Mouse (Mus musculus) G1E-ER4 (cell line): Measurements from ENCODE around the gene Pbld1. TPM values are rescaled to one million over a fixed set of nuclear protein-coding genes. Genes with fewer than 3 reads are reported as not detected.

Experiments used
- GATA1 ChIP-seq: IDR thresholded peaks from one replicate; pipeline ENCODE4 v1.8.0; 2012; ENCODE audit warnings: low read length, inconsistent platforms
- polyA plus RNA-seq: library from polyadenylated mRNA; stranded (reverse); fragments of >175 nt; gene quantifications from 2 replicates; pipeline ENCODE4 v1.2.3, GENCODE M21; 2012

The Pbld1 gene
- polyA plus RNA-seq, 1 experiment: not detected

DNA sequence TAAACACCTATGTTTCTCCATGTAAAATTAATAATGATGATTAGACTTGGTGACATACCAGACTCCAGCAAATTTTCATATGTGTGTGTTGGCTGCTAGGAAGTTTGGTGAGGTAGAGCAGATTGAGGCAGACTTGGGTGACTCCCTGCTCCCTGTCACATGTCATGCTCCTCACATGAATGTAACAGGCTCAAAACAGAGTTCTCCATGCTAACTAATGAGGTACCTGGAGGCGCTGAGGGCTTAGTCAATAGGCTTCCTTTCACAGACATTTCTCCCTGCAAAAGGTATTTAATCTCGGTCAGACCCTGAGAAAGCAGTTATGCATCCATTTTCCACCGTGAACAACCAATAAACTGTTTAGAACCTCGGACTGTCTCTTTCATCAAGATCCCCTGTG, 31.6 kb upstream of the Pbld1 start:
- no peak for TF ChIP-seq GATA1

DNA sequence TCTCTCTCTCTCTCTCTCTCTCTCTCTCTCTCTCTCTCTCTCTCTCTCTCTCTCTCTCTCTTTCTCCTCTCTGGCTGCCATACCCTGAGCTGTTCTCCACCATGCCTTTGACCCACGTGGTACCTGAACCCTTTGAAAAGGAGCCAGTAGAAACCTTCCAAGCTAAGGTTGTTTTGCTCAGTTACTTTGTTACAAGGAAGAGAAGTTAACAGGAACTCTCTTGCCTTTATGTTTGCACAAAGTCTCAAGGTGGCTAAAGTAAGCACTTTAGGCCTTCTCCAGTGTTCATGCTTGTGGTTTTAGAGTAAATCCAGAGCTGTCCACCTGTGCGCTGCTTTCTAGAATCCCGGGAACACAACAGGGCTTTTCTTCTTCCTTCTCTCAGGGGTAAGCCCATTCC, 27.7 kb upstream of the Pbld1 start:
- no peak for TF ChIP-seq GATA1

DNA sequence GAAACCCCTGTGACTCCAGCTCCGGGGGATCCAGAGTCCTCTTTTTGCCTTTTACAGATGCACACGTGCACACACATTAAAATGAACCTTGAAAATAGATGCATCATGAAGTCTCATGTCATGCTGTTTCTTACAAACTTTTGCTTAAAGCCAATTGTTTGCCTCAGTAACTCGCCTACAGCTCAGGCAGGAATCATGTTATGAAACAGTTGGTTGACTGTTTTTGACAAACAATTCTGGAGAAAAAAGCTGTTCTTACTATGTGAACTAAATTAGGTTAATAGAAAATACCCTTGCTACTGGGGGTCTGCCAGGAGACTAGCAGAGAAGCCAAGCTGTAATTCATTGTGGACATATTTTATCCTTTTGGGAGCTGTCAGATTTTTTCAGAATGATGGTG, 27.0 kb upstream of the Pbld1 start:
- TF ChIP-seq GATA1: no peak

DNA sequence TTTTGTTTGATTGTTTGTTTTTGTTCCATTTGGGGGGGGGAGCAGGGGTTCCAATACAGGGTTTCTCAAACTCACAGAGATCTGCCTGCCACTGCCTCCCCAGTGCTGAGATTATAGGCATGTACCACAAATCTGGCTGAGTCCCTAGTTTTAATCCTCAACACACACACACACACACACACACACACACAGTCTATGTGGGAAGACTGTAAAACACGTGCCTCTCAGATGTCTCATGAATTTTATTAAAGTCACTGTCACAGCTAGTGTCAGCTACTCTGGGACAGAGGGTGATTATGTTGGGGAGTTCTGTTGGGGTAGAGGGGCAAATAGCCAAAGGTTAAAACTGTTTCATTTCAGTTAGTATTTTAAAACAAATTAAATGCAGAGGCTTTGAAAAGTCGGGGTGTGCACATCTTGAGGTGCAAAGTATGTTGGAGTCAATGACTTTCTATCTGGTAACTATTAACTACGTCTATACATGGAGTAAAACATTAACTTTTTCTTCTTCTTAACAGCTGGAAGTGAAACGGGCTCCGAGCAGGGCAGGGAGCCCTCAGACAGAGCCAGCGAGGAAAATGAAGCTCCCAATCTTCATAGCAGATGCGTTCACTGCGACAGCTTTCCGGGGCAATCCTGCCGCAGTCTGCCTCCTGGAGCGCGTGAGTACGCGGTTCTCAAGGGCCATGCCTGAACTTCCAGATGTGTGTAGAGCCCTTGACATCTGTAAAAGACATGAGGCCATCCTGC, 21.2 kb upstream of the Pbld1 start:
- no peak for TF ChIP-seq GATA1

GRCm38 (mm10) chr10:63039867-63040628, 19.9 kb upstream of the Pbld1 start:
- no peak for TF ChIP-seq GATA1

- no peak for TF ChIP-seq GATA1
Measured at GRCm38 (mm10) chr10:63043154-63043553, 16.8 kb upstream of the Pbld1 start.

GRCm38 (mm10) chr10:63047751-63048150, 12.2 kb upstream of the Pbld1 start:
- no peak for TF ChIP-seq GATA1

DNA sequence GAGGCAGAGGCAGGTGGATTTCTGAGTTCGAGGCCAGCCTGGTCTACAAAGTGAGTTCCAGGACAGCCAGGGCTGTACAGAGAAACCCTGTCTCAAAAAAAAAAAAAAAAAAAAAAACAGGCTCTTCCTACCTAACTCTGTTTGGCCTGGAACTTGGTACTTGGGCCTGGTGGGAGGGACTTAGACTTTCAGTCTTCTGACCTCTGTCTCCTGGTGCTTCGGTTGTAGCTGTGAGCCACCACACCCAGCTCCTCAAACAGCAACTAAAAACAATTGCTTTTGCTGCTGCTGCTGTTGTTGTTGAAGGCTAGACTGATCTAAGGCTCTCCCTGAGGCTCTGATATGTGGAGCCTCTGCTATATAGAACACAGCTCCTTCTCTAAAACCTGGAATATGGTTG, 10.9 kb upstream of the Pbld1 start:
- TF ChIP-seq GATA1: no peak

GRCm38 (mm10) chr10:63051267-63051666, 8.7 kb upstream of the Pbld1 start:
- TF ChIP-seq GATA1: no peak

- no peak for TF ChIP-seq GATA1
Measured at GRCm38 (mm10) chr10:63052011-63052410, 8.0 kb upstream of the Pbld1 start.

DNA sequence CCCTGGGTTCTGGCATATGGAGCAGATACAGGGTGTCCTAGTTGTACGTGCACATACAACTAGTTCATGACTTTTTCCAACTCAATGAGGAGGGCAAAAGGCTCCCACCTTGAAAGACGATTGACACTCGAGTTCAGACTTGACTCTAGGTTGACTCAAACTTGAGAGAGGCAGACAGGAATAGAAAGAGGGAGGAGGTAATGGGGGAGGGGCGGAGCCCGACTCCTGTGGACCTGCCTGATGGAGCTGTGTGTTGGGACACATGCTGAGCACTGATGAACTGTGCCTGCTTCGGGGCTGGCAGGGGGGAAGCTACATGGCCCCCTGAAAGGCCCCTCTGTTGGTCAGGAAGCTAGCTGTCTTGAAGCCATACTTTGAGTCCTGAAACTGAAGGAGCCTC, 7.0 kb upstream of the Pbld1 start:
- TF ChIP-seq GATA1: no peak

- no peak for TF ChIP-seq GATA1
Measured at GRCm38 (mm10) chr10:63054586-63054985, 5.4 kb upstream of the Pbld1 start.

DNA sequence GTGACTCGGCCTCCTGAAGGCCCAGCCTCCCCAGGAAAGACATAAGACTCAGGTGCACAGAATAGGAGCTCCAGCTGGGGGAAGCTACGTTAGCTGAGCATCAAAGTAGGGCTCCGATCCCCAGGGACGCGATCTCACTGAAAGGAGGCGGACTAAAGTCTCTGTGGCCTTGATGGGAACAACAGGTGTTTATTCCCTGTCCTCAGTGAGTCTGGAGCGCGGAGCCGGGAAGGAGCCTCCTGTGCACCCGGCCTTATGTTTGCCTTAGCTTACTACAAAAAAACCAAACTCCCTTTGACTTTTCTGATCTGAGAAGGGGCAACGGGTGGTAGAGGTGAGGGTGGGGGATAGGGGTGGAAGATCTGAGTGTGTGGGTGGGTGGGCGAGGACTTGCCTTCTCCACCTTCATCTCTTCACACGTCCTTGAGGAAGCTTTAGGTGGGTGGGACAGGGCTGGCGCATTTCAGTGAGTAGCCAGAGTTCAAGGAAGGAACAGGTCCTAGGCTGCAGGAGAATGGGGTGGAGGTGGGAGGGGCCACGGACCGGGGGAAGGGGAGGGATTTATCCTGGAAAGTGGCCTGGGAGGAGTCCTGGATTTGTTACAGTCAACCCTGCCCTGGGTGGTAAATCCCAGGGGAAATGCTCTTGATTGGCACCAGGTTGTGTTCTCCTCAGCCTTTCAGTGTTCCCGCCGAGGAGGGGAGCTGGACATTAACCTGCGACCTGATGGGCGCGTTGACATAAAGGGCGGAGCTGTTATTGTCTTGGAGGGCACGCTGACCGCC, 2.8 kb upstream of the Pbld1 start:
- TF ChIP-seq GATA1: no peak

- TF ChIP-seq GATA1: no peak
Measured at GRCm38 (mm10) chr10:63060406-63060805, 444 bp downstream of the Pbld1 start.

- no peak for TF ChIP-seq GATA1
Measured at GRCm38 (mm10) chr10:63061266-63061665, 1.3 kb downstream of the Pbld1 start.

DNA sequence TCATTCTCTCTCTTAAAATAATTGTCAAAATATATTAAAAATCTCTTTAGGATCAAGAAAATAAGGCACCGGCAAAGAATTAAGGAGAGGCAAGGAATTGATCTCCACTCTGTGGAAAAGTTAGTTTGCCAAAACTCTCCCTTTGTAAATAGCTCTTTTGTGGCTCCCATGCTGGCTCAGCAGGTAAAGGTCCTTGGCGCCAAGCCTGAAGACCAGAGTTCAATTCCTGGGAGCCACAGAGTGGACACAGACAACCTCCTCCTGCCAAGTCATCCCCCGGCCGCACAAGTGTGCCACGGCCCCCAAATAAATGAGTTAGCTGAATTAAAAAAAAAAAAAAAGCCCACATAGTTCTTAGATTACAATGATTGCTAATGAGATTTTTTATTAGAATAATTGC, 2.7 kb downstream of the Pbld1 start:
- TF ChIP-seq GATA1: no peak
